Mouse (Mus musculus): ENCODE measurements around the gene Adam21.
A peak's percentile ranks its signal among the peaks of the same experiment; 100 is the strongest.
"Not testable (repeated sequence)": the region's sequence is repeated elsewhere in the genome, so short reads cannot be mapped to it uniquely, and the experiment has no call there.

Gene Adam21

GRCm38 (mm10) chr12:81568374-81568773 is at the start of gene Adam21:
Adam21 (minus strand) TSS chr12:81568474.
- DNase-seq (ENCODE audit: low read depth, low spot score), result no peak

GRCm38 (mm10) chr12:81616980-81617379 is 48.7 kb upstream of the Adam21 start:
- no peak for DNase-seq (ENCODE audit: low read depth, low spot score)

- DNase-seq (ENCODE audit: low read depth, low spot score), result no peak
These were observed 47.5 kb upstream of the Adam21 start for GRCm38 (mm10) chr12:81615807-81616206.

- no peak for DNase-seq (ENCODE audit: low read depth, low spot score)
These were observed 41.2 kb upstream of the Adam21 start for GRCm38 (mm10) chr12:81609445-81609844.

- DNase-seq (ENCODE audit: low read depth, low spot score), result no peak
These were observed 36.9 kb upstream of the Adam21 start for GRCm38 (mm10) chr12:81604995-81605784.

- DNase-seq (ENCODE audit: low read depth, low spot score), result no peak
These were observed 28.4 kb upstream of the Adam21 start for GRCm38 (mm10) chr12:81596547-81597262.

- peak; percentile 97 for DNase-seq (ENCODE audit: low read depth, low spot score)
These were observed 26.8 kb upstream of the Adam21 start, which contains the start of gene Med6 for GRCm38 (mm10) chr12:81594902-81595671. Med6 (minus strand) TSS chr12:81595008.

- DNase-seq (ENCODE audit: low read depth, low spot score), result no peak
These were observed 343 bp downstream of the Adam21 start for GRCm38 (mm10) chr12:81567931-81568330.

- no peak for DNase-seq (ENCODE audit: low read depth, low spot score)
These were observed 4.1 kb downstream of the Adam21 start for GRCm38 (mm10) chr12:81564173-81564572.

GRCm38 (mm10) chr12:81549286-81549685 is 19.0 kb downstream of the Adam21 start:
- DNase-seq (ENCODE audit: low read depth, low spot score), result no peak

GRCm38 (mm10) chr12:81547163-81547562 is 21.1 kb downstream of the Adam21 start:
- no peak for DNase-seq (ENCODE audit: low read depth, low spot score)

GRCm38 (mm10) chr12:81533029-81533419 is 35.2 kb downstream of the Adam21 start:
- DNase-seq (ENCODE audit: low read depth, low spot score), result no peak

GRCm38 (mm10) chr12:81532316-81533028 is 35.8 kb downstream of the Adam21 start, which contains the start of the genes Gm20498 and Synj2bp:
Gm20498 (minus strand) TSS chr12:81532905.
Synj2bp (minus strand) TSS chr12:81532911.
- DNase-seq (ENCODE audit: low read depth, low spot score), result peak; percentile 67

- not testable (repeated sequence) for DNase-seq (ENCODE audit: low read depth, low spot score)
These were observed 37.7 kb downstream of the Adam21 start for GRCm38 (mm10) chr12:81530587-81530986.
